Mouse (Mus musculus) stomach, postnatal 0 days (tissue): ENCODE measurements around the gene A030014E15Rik.

Experiments used
- CTCF ChIP-seq: IDR thresholded peaks from 2 replicates; pipeline ENCODE4 v1.5.1; 2016; ENCODE audit warnings: antibody characterized with exemption, low read depth, mild to moderate bottlenecking, moderate library complexity
- EP300 ChIP-seq: optimal IDR thresholded peaks from 2 replicates; pipeline ENCODE3; 2016; ENCODE audit warnings: antibody characterized with exemption

- TF ChIP-seq CTCF (no peak), EP300 (no peak)
These were observed 47.3 kb downstream of the A030014E15Rik start for GRCm38 (mm10) chr1:82972046-82972445.
